Mouse (Mus musculus) liver, embryonic 14.5 days (tissue): ENCODE measurements around the gene Upf1. TPM values are rescaled to one million over a fixed set of nuclear protein-coding genes. Genes with fewer than 3 reads are reported as not detected.

Experiments
- ATAC-seq: fragments of 200-750 bp; cut with Nextera tagmentation; 2 replicates; pipeline ENCODE4 v1.8.0; 2017; ENCODE audit warnings: moderate number of reproducible peaks, mild to moderate bottlenecking, moderate library complexity; ENCODE audit not compliant: insufficient read depth
- DNase-seq, 3 experiments: peaks; one replicate each; pipeline ENCODE4 v3.0.0-alpha.2; 2012 to 2013; ENCODE audit warnings: low read depth in 3 of 3, low spot score in 3 of 3
- H3K27ac ChIP-seq: fragments of 300-500 bp; sonication (generic); 2 replicates; pipeline ENCODE4 v1.5.1; 2014; ENCODE audit warnings: moderate library complexity, mild to moderate bottlenecking, control low read depth, inconsistent platforms
- H3K27me3 ChIP-seq: fragments of 300-500 bp; sonication (generic); 2 replicates; pipeline ENCODE4 v1.6.1; 2014; ENCODE audit warnings: mild to moderate bottlenecking, low read length, moderate library complexity; ENCODE audit not compliant: control insufficient read depth, insufficient read depth
- H3K36me3 ChIP-seq: fragments of 300-500 bp; sonication (generic); replicated peaks from 2 replicates; pipeline ENCODE4 v1.6.1; 2014; ENCODE audit warnings: low read depth; ENCODE audit not compliant: control insufficient read depth, insufficient read depth
- H3K4me1 ChIP-seq, 2 experiments: fragments of 200-500 bp in 1 of 2; fragments of 300-500 bp in 1 of 2; sonication (generic) in 1 of 2; replicated peaks; 2 replicates each; pipeline ENCODE4 v1.6.1; 2012 to 2014; ENCODE audit warnings: antibody characterized with exemption in 1 of 2, inconsistent platforms in 1 of 2, low read length in 1 of 2; ENCODE audit not compliant: control insufficient read depth in 2 of 2, insufficient read depth in 2 of 2
- H3K4me2 ChIP-seq: fragments of 300-500 bp; sonication (generic); 2 replicates; pipeline ENCODE4 v1.6.1; 2014; ENCODE audit warnings: low read depth, mild to moderate bottlenecking, control low read depth, moderate library complexity
- H3K4me3 ChIP-seq, 2 experiments: fragments of 200-500 bp in 1 of 2; fragments of 300-500 bp in 1 of 2; sonication (generic) in 1 of 2; 2 replicates each; pipeline ENCODE4 v1.5.1; 2012 to 2014; ENCODE audit warnings: low read depth in 2 of 2, low read length in 2 of 2, mild to moderate bottlenecking in 2 of 2, control low read depth in 1 of 2, inconsistent platforms in 1 of 2, moderate library complexity in 1 of 2; ENCODE audit not compliant: insufficient read depth in 1 of 2
- H3K9ac ChIP-seq: fragments of 300-500 bp; sonication (generic); replicated peaks from 2 replicates; pipeline ENCODE4 v1.6.1; 2014; ENCODE audit warnings: mild to moderate bottlenecking, control low read depth, moderate library complexity
- H3K9me3 ChIP-seq: fragments of 300-500 bp; sonication (generic); 2 replicates; pipeline ENCODE4 v1.6.1; 2016; ENCODE audit warnings: low read length, mixed read lengths; ENCODE audit not compliant: control insufficient read depth
- CTCF ChIP-seq: IDR thresholded peaks from 2 replicates; pipeline ENCODE4 v1.5.1; 2016; ENCODE audit warnings: antibody characterized with exemption, low read depth, control low read depth
- EP300 ChIP-seq: IDR thresholded peaks from 2 replicates; pipeline ENCODE4 v1.6.1; 2016; ENCODE audit warnings: antibody characterized with exemption, low read depth
- WGBS: fragments of 180-500 bp; shearing (Covaris S2); extraction: QIAGEN DNeasy Blood & Tissue Kit; methylation state at CpG from one replicate; pipeline ENCODE4 v1.1.7; 2014; ENCODE audit not compliant: insufficient replicate concordance; 5-methylcytosine and 5-hydroxymethylcytosine counted together
- polyA plus RNA-seq, 2 experiments: library from polyadenylated mRNA; depleted of rRNA in 1 of 2; stranded (reverse) in 1 of 2; unstranded in 1 of 2; fragments of >200 nt; fragmentation: Nextera tagmentation in 1 of 2; extraction: Ambion mirVana in 1 of 2; gene quantifications; 2 replicates each; pipeline versions ENCODE4 v1.2.1 to v1.2.3; 2012 to 2014

Upf1 gene
- polyA plus RNA-seq, 2 experiments: 9.3 to 14.1 TPM

DNA sequence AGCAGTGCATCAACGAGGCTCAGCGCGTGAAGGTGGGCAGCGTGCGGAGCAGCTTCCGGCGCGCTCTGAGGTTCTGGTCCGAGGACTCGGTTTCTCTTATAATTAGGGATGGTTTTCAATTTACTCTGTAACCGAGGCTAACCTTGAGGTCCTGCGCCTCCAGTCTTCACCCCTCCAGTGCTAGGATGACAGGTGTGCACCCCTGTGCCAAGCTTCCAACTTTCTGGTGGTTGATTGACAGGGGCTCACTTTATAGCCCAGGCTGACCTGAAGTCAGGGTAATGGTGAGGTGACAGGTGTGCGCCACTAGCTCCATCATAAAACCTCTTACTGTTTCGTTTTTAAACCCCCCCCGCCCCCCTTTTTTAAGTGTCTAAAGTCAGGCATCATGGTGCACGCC lies 50.2 kb downstream of the Upf1 start:
- H3K36me3 ChIP-seq: peaks cover 25% of the 10 kb centered on the region
- no peaks in the 10 kb centered on the region for H3K27me3 ChIP-seq
- H3K4me2 ChIP-seq: peak overlapping the region; percentile 86
- ATAC-seq (peak; percentile 9; the same call in 1 of the 2 replicates), DNase-seq (no peak)
- peak overlapping the region; percentile 73 to 87 for H3K4me3 ChIP-seq
- 3% methylated on average over 16 of the region's 16 CpGs for WGBS
- H3K9me3 ChIP-seq: no peaks in the 10 kb centered on the region
- peak overlapping the region; percentile 41 for H3K27ac ChIP-seq
- no peak for TF ChIP-seq EP300
- no peak for TF ChIP-seq CTCF
- H3K4me1 ChIP-seq: peaks cover 10 to 13% of the 10 kb centered on the region in 2 experiments
- peak overlapping the region; percentile 79 for H3K9ac ChIP-seq

DNA sequence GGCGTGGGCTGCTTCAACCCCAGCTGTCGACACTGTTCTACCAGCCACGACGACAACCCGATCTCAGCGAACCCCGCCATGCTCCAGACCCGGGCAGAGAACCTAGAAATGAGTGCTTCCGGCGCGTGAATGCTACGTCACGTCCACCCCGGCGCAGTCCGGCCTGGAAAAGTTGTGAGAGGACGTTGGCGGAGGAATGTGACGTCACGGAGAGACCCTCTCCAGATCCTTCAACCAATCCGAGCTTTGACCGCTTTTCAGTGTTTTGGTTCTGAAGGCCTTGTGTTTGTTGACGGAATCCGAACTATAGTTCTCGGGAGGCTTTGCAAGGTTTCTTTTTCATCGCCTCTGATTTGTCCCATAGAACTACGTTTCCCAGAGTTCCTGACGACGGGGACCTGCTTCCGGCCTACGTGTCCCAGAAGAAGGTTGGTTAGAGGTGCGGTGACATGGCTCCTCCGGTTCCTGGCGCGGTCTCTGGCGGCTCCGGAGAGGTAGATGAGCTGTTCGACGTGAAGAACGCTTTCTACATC lies 50.7 kb downstream of the Upf1 start, which contains the start of the genes Ddx49 and Cope:
Gene Ddx49 (minus strand): TSS at position 132 of the 533 bp plus-strand sequence.
Gene Cope (plus strand): TSS at position 161 of the 533 bp plus-strand sequence.
- Histone ChIP-seq H3K36me3 (peaks cover 24% of the 10 kb centered on the region), H3K4me3 (peak within 1 kb of the TSS; percentile 73 to 87), H3K4me1 (peaks cover 10 to 13% of the 10 kb centered on the region in 2 experiments), H3K27ac (peak within 1 kb of the TSS; percentile 41), H3K27me3 (no peaks in the 10 kb centered on the region), H3K9ac (peak within 1 kb of the TSS; percentile 79), H3K4me2 (peak within 1 kb of the TSS; percentile 86), H3K9me3 (no peaks in the 10 kb centered on the region)
- 0% methylated on average over 40 of the region's 40 CpGs for WGBS
- peak; percentile 79 to 87 (median 82) for DNase-seq
- ATAC-seq: peak; percentile 91
- TF ChIP-seq CTCF: no peak
- TF ChIP-seq EP300: no peak

DNA sequence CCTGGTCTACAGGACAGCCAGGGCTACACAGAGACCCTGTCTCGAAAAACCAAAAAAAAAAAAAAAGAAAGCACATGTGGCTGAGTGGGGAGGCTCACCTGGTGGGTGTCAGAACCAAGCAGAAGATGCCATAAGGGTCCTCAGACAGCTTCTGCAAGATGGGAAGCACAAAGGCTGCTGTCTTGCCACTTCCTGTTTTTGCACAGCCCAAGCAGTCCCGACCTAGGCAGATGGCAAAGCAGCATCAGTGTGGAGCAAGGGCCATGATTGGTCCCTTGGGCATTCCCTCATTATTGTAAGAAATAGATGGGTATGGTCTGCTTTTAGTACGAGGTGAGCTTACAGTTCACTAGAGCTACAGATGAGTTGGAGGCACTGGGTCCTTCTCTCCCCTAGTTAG lies 52.2 kb downstream of the Upf1 start:
- 40% methylated on average over 3 of the region's 3 CpGs for WGBS
- no peaks in the 10 kb centered on the region for H3K27me3 ChIP-seq
- ATAC-seq (no peak), DNase-seq (no peak)
- no peaks in the 10 kb centered on the region for H3K9me3 ChIP-seq
- peaks cover 10 to 13% of the 10 kb centered on the region in 2 experiments for H3K4me1 ChIP-seq
- peak overlapping the region; percentile 86 for H3K4me2 ChIP-seq
- TF ChIP-seq EP300: no peak
- no peak for TF ChIP-seq CTCF
- H3K36me3 ChIP-seq: peaks cover 26% of the 10 kb centered on the region
- H3K9ac ChIP-seq: peak overlapping the region; percentile 18; the same call in 1 of the 2 replicates
- peak overlapping the region in 1 of 2 experiments; percentile 87; a peak in 2 of 4 replicates for H3K4me3 ChIP-seq
- H3K27ac ChIP-seq: no peak overlapping the region

DNA sequence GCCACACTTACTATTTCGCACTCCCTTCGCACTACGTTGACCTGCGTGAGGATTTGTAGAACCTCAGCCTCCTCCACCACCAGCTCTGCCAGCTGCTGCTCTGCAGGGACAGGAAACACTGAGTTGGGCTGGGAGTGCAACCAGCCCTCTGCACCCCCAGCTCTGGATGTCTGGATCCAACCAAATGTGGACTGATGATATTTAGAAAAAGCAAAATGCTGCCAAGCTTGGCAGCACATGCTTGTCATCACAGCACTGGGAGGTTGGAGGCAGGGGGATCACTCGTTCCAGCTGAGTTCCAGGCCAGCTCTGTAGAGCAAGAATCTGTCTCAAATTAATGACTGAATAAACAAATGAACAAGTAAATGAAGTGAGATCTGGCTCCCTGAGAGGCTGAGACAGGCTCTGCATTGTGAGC lies 59.1 kb downstream of the Upf1 start:
- no peak for DNase-seq
- Histone ChIP-seq H3K4me1 (no peaks in the 10 kb centered on the region), H3K9ac (no peak overlapping the region), H3K27ac (no peak overlapping the region), H3K4me2 (no peak overlapping the region), H3K9me3 (no peaks in the 10 kb centered on the region), H3K4me3 (no peak overlapping the region), H3K36me3 (peaks cover 47% of the 10 kb centered on the region), H3K27me3 (no peaks in the 10 kb centered on the region)
- WGBS: 64% methylated on average over 5 of the region's 5 CpGs
- ATAC-seq: no peak
- TF ChIP-seq EP300: no peak
- TF ChIP-seq CTCF: no peak

DNA sequence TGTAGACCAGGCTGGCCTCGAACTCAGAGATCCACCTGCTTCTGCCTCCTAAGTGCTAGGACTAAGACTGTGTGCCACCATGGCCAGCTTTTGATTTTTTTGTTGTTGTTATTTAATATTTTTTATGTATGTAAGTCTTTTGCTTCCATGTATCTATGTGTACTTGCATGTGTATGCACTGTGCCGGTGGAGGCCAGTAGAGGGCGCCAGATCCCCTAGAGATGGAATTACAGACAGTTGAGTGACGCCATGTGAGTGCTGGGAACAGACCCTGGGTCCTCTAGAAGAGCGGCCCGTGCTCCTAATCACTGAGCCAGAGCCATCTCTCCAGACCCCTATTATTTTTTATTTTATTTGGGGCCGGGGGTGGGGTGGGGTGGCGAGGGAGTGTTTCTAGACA lies 66.3 kb downstream of the Upf1 start:
- Histone ChIP-seq H3K36me3 (no peaks in the 10 kb centered on the region), H3K4me3 (no peak overlapping the region), H3K27me3 (no peaks in the 10 kb centered on the region; the same call in 1 of the 2 replicates), H3K27ac (no peak overlapping the region), H3K4me1 (peaks cover 0 to 2% of the 10 kb centered on the region in 2 experiments; a peak in 1 of 4 replicates), H3K4me2 (no peak overlapping the region), H3K9me3 (no peaks in the 10 kb centered on the region; the same call in 1 of the 2 replicates), H3K9ac (no peak overlapping the region)
- WGBS: 75% methylated on average over 8 of the region's 8 CpGs
- ATAC-seq (no peak), DNase-seq (no peak)
- peak; percentile 69 for TF ChIP-seq CTCF
- TF ChIP-seq EP300: no peak
